Mouse (Mus musculus) ES-Bruce4 (cell line): ENCODE results near the gene Glipr1. TPM values are rescaled to one million over a fixed set of nuclear protein-coding genes. Genes with fewer than 3 reads are reported as not detected.
"Not testable (repeated sequence)": the region's sequence is repeated elsewhere in the genome, so short reads cannot be mapped to it uniquely, and the experiment has no call there.

Source experiments
- H3K27ac ChIP-seq: 2 replicates; pipeline ENCODE4 v1.5.1; 2012; ENCODE audit warnings: low read length, inconsistent platforms; ENCODE audit not compliant: insufficient read depth
- H3K27me3 ChIP-seq: 2 replicates; pipeline ENCODE4 v1.6.1; 2012; ENCODE audit warnings: mild to moderate bottlenecking, low read length, inconsistent platforms; ENCODE audit not compliant: control insufficient read depth, poor library complexity, insufficient read depth, severe bottlenecking
- H3K36me3 ChIP-seq: 2 replicates; pipeline ENCODE4 v1.6.1; 2012; ENCODE audit warnings: inconsistent platforms, mild to moderate bottlenecking, low read length, moderate library complexity; ENCODE audit not compliant: control insufficient read depth, poor library complexity, insufficient read depth, severe bottlenecking
- H3K4me1 ChIP-seq: one replicate; pipeline ENCODE4 v1.8.1; 2011; ENCODE audit warnings: low read length; ENCODE audit not compliant: control insufficient read depth, insufficient read depth
- H3K4me3 ChIP-seq: 2 replicates; pipeline ENCODE4 v1.5.1; 2011; ENCODE audit warnings: low read depth, mild to moderate bottlenecking, low read length
- H3K9ac ChIP-seq: 2 replicates; pipeline ENCODE4 v1.6.1; 2012; ENCODE audit warnings: low read depth, mild to moderate bottlenecking, inconsistent platforms; ENCODE audit not compliant: poor library complexity, severe bottlenecking
- H3K9me3 ChIP-seq: replicated peaks from 2 replicates; pipeline ENCODE4 v1.6.1; 2012; ENCODE audit warnings: mild to moderate bottlenecking, low read length, inconsistent platforms; ENCODE audit not compliant: control insufficient read depth, poor library complexity, insufficient read depth, severe bottlenecking
- CTCF ChIP-seq: IDR thresholded peaks from one replicate; pipeline ENCODE4 v1.8.1; 2011; ENCODE audit warnings: low read depth, low read length
- EP300 ChIP-seq: IDR thresholded peaks from 2 replicates; pipeline ENCODE4 v1.6.1; 2011; ENCODE audit warnings: low read depth, low read length; ENCODE audit not compliant: insufficient read depth
- POLR2A ChIP-seq: IDR thresholded peaks from one replicate; pipeline ENCODE4 v1.8.1; 2011; ENCODE audit warnings: low read length; ENCODE audit not compliant: insufficient read depth
- polyA plus RNA-seq: library from polyadenylated mRNA; stranded (reverse); fragments of >200 nt; gene quantifications from 2 replicates; pipeline ENCODE4 v1.2.4, GENCODE M21; 2011; ENCODE audit warnings: low read depth; ENCODE audit not compliant: missing spikeins, insufficient read depth, insufficient read length

Glipr1 gene
- 1.1 TPM in 1 of 2 replicates, not detected in the other for polyA plus RNA-seq

- Histone ChIP-seq H3K9me3 (no peaks in the 10 kb centered on the region), H3K36me3 (no peaks in the 10 kb centered on the region), H3K4me3 (no peak within 1 kb of the TSS), H3K4me1 (no peaks in the 10 kb centered on the region), H3K27me3 (no peaks in the 10 kb centered on the region), H3K27ac (no peak within 1 kb of the TSS), H3K9ac (no peak within 1 kb of the TSS)
- TF ChIP-seq CTCF (no peak), EP300 (no peak), POLR2A (no peak)
Measured at GRCm38 (mm10) chr10:112002544-112003215, at the start of gene Glipr1. Glipr1 (minus strand) TSS chr10:112002631.

- not testable (repeated sequence) for H3K36me3 ChIP-seq, H3K27me3 ChIP-seq, H3K27ac ChIP-seq
Measured at GRCm38 (mm10) chr10:112051956-112052355, 49.5 kb upstream of the Glipr1 start.

GRCm38 (mm10) chr10:112051220-112051619 is 48.8 kb upstream of the Glipr1 start:
- H3K9ac ChIP-seq, result no peak overlapping the region
- no peak overlapping the region for H3K4me3 ChIP-seq
- H3K9me3 ChIP-seq, result peaks cover 4% of the 10 kb centered on the region
- H3K4me1 ChIP-seq, result no peaks in the 10 kb centered on the region
- H3K27me3 ChIP-seq, result no peaks in the 10 kb centered on the region
- H3K27ac ChIP-seq, result no peak overlapping the region
- TF ChIP-seq POLR2A, result no peak
- TF ChIP-seq CTCF, result no peak
- no peak for TF ChIP-seq EP300
- no peaks in the 10 kb centered on the region for H3K36me3 ChIP-seq

More at GRCm38 (mm10) chr10:112051956-112052355, 49.5 kb upstream of the Glipr1 start:
- not testable (repeated sequence) for H3K4me3 ChIP-seq, H3K9ac ChIP-seq, H3K9me3 ChIP-seq, H3K4me1 ChIP-seq

- H3K4me3 ChIP-seq, H3K27ac ChIP-seq, H3K36me3 ChIP-seq, H3K9ac ChIP-seq, H3K9me3 ChIP-seq, H3K27me3 ChIP-seq, H3K4me1 ChIP-seq: not testable (repeated sequence)
Measured at GRCm38 (mm10) chr10:112044283-112044682, 41.9 kb upstream of the Glipr1 start.

- H3K9me3 ChIP-seq, H3K27ac ChIP-seq, H3K36me3 ChIP-seq, H3K4me3 ChIP-seq, H3K27me3 ChIP-seq, H3K9ac ChIP-seq, H3K4me1 ChIP-seq: not testable (repeated sequence)
Measured at GRCm38 (mm10) chr10:112043523-112043922, 41.1 kb upstream of the Glipr1 start.

- H3K27me3 ChIP-seq, H3K4me3 ChIP-seq, H3K4me1 ChIP-seq, H3K9ac ChIP-seq, H3K36me3 ChIP-seq, H3K27ac ChIP-seq, H3K9me3 ChIP-seq: not testable (repeated sequence)
Measured at GRCm38 (mm10) chr10:112028689-112029088, 26.3 kb upstream of the Glipr1 start.

GRCm38 (mm10) chr10:112023585-112023984 is 21.2 kb upstream of the Glipr1 start:
- no peaks in the 10 kb centered on the region for H3K4me1 ChIP-seq
- H3K27me3 ChIP-seq, result no peaks in the 10 kb centered on the region
- TF ChIP-seq POLR2A, result no peak
- TF ChIP-seq EP300, result no peak
- TF ChIP-seq CTCF, result no peak
- H3K9ac ChIP-seq, result no peak overlapping the region
- H3K36me3 ChIP-seq, result no peaks in the 10 kb centered on the region
- no peak overlapping the region for H3K27ac ChIP-seq
- H3K9me3 ChIP-seq, result no peaks in the 10 kb centered on the region
- H3K4me3 ChIP-seq, result no peak overlapping the region

GRCm38 (mm10) chr10:112009511-112009910 is 7.1 kb upstream of the Glipr1 start:
- not testable (repeated sequence) for H3K36me3 ChIP-seq, H3K27ac ChIP-seq, H3K27me3 ChIP-seq, H3K4me3 ChIP-seq, H3K4me1 ChIP-seq, H3K9me3 ChIP-seq, H3K9ac ChIP-seq
